Mouse (Mus musculus): ENCODE results near the gene 2310007B03Rik.

Gene 2310007B03Rik

GRCm38 (mm10) chr1:93101571-93102061 is 59.1 kb downstream of the 2310007B03Rik start, which contains the start of gene Kif1a:
Gene Kif1a (minus strand): TSS chr1:93101951.
- DNase-seq (ENCODE audit: low read depth) = no peak

All from c-Kit-positive CD71-negative TER-119-negative erythroid progenitor cells, embryonic 14.5 days (primary cell).